Mouse (Mus musculus): ENCODE measurements around the gene Gm10322. TPM values are rescaled to one million over a fixed set of nuclear protein-coding genes. Genes with fewer than 3 reads are reported as not detected.

Gm10322 gene
- total RNA-seq, 2 experiments from 2014 or later: not detected

DNA sequence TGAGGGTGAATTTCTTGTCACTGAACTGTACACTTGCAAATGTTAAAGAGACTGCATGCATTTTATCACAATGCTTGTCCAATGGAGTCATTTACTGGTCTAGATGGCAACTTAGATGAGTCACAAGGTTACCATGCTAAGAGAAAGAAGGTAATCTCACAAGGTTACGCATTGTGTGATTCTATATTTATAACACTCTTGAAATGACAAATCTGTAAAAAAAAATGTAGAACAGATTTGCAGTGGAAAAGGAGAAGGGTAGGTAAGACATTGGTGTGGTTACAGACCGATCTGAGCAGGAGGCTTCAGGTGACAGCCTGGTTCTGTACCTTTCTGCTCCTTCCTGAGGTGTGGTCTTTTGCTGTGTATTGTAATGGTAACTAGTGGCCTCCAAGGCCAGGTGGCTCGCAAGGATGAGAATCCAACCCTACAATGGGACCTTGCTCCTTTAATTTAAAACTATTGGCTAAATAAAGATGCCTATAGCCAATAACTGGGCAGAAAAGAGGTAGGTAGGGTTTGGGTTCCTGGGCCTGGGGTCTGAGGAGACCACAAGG lies 35.2 kb upstream of the Gm10322 start:
- TF ChIP-seq CTCF (IDR thresholded peaks at IDR 0.05): no peak
- no peak for DNase-seq (ENCODE audit: extremely low spot score in 1 of 2, low spot score in 2 of 2)
- H3K27ac ChIP-seq: no peak overlapping the region
- no peak overlapping the region for H3K4me3 ChIP-seq
- intact Hi-C loops (cut with DNase I): no loop called here

- intact Hi-C loops (cut with DNase I): no loop called here
- TF ChIP-seq CTCF (IDR thresholded peaks at IDR 0.05): no peak
- no peak for DNase-seq (ENCODE audit: extremely low spot score in 1 of 2, low spot score in 2 of 2)
- Histone ChIP-seq H3K27ac (no peak overlapping the region), H3K4me3 (no peak overlapping the region)
These were observed 33.9 kb upstream of the Gm10322 start for GRCm38 (mm10) chr10:59581826-59582543.

DNA sequence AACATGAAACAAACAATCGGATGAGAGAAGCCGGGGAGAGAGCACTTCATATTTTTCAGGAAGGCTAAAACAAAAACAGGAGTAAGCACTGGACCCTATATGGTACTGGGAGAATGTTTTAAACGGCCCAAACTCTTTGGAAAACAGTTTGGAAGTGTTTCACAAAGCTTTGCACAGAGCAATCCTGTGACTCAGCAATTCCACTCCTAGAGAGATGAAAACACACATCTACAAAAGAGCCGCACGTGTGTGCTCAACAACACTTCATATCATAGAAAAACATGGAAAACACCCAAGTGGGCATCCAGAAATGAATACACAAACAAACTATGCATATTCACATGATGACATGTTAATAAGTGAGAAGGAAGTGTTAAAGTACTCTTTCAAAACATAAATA lies 30.2 kb upstream of the Gm10322 start:
- no peak overlapping the region for H3K4me3 ChIP-seq
- no peak overlapping the region for H3K27ac ChIP-seq
- intact Hi-C loops (cut with DNase I): no loop called here
- TF ChIP-seq CTCF (IDR thresholded peaks at IDR 0.05): no peak
- DNase-seq (ENCODE audit: extremely low spot score in 1 of 2, low spot score in 2 of 2): no peak

DNA sequence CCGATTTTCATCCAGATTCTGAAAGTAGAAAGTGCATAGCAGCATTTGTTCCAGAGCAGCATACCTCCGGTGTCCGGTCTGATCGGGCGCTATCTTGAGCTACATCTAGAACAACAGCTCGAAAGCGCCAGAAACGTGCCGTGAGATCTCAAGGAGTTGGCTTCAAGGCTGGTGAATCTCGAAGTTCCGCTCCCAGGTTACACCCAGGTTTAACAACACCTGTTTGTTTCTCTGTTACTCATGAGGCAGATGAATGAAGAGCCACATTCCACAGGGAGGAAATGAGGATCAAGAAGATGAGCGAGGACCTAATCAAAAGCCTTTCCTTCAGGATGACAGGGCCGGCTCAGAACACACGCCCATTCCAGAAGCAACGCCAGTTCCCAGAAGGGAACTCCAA lies 29.0 kb upstream of the Gm10322 start:
- TF ChIP-seq CTCF (IDR thresholded peaks at IDR 0.05): no peak
- no peak overlapping the region for H3K4me3 ChIP-seq
- DNase-seq (ENCODE audit: extremely low spot score in 1 of 2, low spot score in 2 of 2): no peak
- intact Hi-C loops (cut with DNase I): no loop called here
- H3K27ac ChIP-seq: no peak overlapping the region

GRCm38 (mm10) chr10:59588135-59588534 lies 27.7 kb upstream of the Gm10322 start:
- intact Hi-C loops (cut with DNase I): no loop called here
- no peak for TF ChIP-seq CTCF (IDR thresholded peaks at IDR 0.05)
- DNase-seq (ENCODE audit: extremely low spot score in 1 of 2, low spot score in 2 of 2): no peak
- H3K27ac ChIP-seq: no peak overlapping the region
- no peak overlapping the region for H3K4me3 ChIP-seq

GRCm38 (mm10) chr10:59589420-59589819 lies 26.4 kb upstream of the Gm10322 start:
- Histone ChIP-seq H3K4me3 (no peak overlapping the region), H3K27ac (no peak overlapping the region)
- no peak for DNase-seq (ENCODE audit: extremely low spot score in 1 of 2, low spot score in 2 of 2)
- intact Hi-C loops (cut with DNase I): no loop called here
- TF ChIP-seq CTCF (IDR thresholded peaks at IDR 0.05): no peak

DNA sequence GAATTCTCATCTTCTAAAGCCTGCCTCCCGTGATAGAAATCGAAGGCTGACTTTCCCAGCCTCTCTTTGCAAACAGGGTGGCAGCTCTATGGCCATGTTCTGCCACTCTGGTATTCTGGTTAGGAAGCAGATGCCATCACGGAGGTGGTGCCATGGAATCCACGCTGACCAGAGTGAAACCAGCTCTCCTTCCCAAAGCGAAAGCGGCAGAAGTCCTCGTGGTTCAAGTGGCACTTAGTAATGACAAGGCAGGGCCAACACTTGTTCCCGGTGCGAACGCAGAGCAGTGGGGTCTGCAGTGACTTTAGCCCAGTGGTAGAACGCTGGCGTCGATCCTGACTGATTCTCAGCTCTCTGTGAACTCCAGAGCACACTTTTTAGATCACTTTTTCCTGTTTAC lies 26.0 kb upstream of the Gm10322 start:
- DNase-seq (ENCODE audit: extremely low spot score in 1 of 2, low spot score in 2 of 2): no peak
- intact Hi-C loops (cut with DNase I): loop anchor here (5.0 kb wide), 1 partner anchor 83 kb away; no protein-coding TSS in a partner anchor
- peak overlapping the region; percentile 63 for H3K27ac ChIP-seq
- no peak overlapping the region for H3K4me3 ChIP-seq
- TF ChIP-seq CTCF (IDR thresholded peaks at IDR 0.05): no peak

GRCm38 (mm10) chr10:59590606-59591005 lies 25.3 kb upstream of the Gm10322 start:
- no peak for DNase-seq (ENCODE audit: extremely low spot score in 1 of 2, low spot score in 2 of 2)
- peak overlapping the region; percentile 63 for H3K27ac ChIP-seq
- TF ChIP-seq CTCF (IDR thresholded peaks at IDR 0.05): no peak
- intact Hi-C loops (cut with DNase I): loop anchor here (5.0 kb wide), 1 partner anchor 83 kb away; no protein-coding TSS in a partner anchor
- H3K4me3 ChIP-seq: no peak overlapping the region

DNA sequence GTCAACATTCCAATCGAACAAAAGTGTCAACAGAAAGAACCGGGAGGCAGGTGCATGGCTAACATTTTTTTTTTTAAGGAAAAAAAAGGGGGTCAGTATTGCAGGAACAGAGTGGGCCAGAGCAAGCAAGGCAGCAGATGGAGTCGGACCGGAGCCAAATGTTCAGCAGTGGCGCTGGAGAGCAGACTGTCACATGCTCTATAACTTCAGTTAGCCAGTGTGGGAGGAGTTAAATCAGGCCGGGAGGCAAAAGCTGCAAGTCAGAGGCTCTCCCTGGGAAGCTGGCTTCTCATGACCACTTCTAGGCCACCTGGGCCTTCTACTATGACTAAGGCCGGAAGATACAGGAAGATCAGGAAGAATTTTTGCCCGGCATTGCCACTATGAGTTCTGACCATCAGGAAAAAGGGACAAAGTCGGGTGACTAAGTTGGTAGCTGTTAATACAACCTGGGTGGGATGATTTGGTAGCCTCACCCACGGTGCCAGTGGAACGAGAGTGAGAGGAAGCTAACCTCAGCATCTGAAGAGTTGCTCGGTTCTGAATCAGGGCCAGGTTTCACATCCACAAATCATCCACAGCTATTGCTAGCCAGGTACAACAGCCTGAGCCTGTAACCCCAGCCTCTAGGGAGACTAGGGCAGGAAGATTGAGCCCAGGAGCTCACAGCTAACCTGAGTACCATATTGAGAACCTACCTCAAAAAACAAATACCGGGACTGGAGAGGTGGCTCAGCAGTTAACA lies 21.9 kb upstream of the Gm10322 start:
- Histone ChIP-seq H3K4me3 (no peak overlapping the region), H3K27ac (peak overlapping the region; percentile 63)
- TF ChIP-seq CTCF (IDR thresholded peaks at IDR 0.05): no peak; the same call in 1 of the 2 replicates
- intact Hi-C loops (cut with DNase I): loop anchor here (5.0 kb wide), 1 partner anchor 87 kb away; no protein-coding TSS in a partner anchor
- peak; percentile 27 to 68 for DNase-seq (ENCODE audit: extremely low spot score in 1 of 2, low spot score in 2 of 2)

DNA sequence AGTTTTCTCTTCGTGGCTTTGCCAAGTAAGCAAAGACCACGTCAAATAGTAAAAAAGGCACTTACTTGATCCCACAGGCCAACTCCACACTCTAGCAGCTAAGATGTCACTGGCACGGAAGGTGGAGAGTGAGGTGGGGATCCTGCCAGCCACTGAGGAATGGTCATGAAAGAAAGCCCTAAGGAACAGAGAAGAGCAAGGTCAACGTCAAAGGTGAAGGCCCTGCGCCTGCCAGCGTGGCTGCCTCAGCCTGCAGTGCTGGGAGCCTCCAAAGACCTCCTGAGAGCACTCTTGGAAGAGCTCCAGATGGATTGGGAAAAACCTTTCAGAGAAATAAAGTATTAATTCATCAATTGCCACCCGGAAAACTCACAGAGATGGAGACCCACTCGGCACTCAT lies 15.3 kb upstream of the Gm10322 start:
- no peak for DNase-seq (ENCODE audit: extremely low spot score in 1 of 2, low spot score in 2 of 2)
- TF ChIP-seq CTCF (IDR thresholded peaks at IDR 0.05): no peak
- Histone ChIP-seq H3K27ac (no peak overlapping the region), H3K4me3 (no peak overlapping the region)
- intact Hi-C loops (cut with DNase I): no loop called here

DNA sequence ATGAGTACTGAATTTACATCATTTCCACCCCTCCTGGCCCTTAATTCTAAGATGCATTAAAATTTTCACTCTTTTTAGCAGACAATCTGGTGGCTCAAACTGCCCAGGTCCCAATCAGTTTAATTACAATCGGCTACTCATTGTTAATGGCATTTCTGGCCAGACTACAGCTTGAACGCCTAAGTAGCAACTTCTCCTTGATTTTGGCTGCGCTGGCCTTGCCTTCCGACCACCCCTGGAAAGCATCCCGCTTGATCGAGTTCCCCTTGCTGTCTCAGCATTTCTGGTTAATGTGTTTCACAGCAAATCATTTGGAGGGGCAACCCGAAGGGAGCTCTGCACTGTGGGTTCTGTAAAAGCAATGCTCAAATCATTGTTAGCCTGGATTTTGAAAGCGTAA lies 13.8 kb upstream of the Gm10322 start:
- H3K27ac ChIP-seq: no peak overlapping the region

GRCm38 (mm10) chr10:59602891-59603290 lies 13.0 kb upstream of the Gm10322 start:
- Histone ChIP-seq H3K27ac (peak overlapping the region; percentile 19; the same call in 1 of the 2 replicates), H3K4me3 (no peak overlapping the region)
- intact Hi-C loops (cut with DNase I): no loop called here
- peak; percentile 32 to 35 for DNase-seq (ENCODE audit: extremely low spot score in 1 of 2, low spot score in 2 of 2)
- TF ChIP-seq CTCF (IDR thresholded peaks at IDR 0.05): no peak

More for the DNA sequence above, 13.8 kb upstream of the Gm10322 start:
- DNase-seq (ENCODE audit: extremely low spot score in 1 of 2, low spot score in 2 of 2): no peak
- intact Hi-C loops (cut with DNase I): no loop called here
- no peak for TF ChIP-seq CTCF (IDR thresholded peaks at IDR 0.05)
- H3K4me3 ChIP-seq: no peak overlapping the region
